Mouse (Mus musculus) heart, postnatal 0 days (tissue): ENCODE data around the gene Smr2.

ENCODE experiments used
- CTCF ChIP-seq: IDR thresholded peaks from 2 replicates; pipeline ENCODE4 v1.5.1; 2016; ENCODE audit warnings: antibody characterized with exemption, control low read depth, low read depth
- EP300 ChIP-seq: IDR thresholded peaks from 2 replicates; pipeline ENCODE4 v1.6.1; 2016; ENCODE audit warnings: antibody characterized with exemption, low read depth

DNA sequence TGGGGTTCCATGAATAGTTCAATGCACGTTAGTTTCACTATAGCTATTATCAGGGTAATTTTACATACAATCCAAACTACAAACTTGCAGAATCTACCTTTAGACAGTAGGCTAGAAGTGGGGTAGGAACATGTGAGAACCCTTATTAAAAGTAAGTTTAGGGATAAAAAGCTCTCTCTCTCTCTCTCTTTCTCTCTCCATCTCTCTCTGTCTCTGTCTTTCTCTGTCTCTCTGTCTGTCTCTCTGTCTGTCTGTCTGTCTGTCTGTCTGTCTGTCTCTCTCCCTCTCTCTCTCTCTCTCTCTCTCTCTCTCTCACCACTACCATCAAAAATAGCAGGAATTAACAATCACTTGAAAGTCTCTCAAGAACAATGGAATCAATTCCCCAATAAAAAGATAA lies 25.1 kb downstream of the Smr2 start, which contains the start of gene Gm11116:
- TF ChIP-seq CTCF, result no peak
- TF ChIP-seq EP300, result no peak
